Mouse (Mus musculus) MEL-GATA-1-ER (cell line): ENCODE results near the gene Vmn1r217.
"Not testable (repeated sequence)": the region's sequence is repeated elsewhere in the genome, so short reads cannot be mapped to it uniquely, and the experiment has no call there.

Experiments used
- DNase-seq: peaks from one replicate; pipeline ENCODE4 v3.0.0-alpha.2; 2012; ENCODE audit warnings: low read depth; ENCODE audit errors: extremely low read depth

The Vmn1r217 gene

DNA sequence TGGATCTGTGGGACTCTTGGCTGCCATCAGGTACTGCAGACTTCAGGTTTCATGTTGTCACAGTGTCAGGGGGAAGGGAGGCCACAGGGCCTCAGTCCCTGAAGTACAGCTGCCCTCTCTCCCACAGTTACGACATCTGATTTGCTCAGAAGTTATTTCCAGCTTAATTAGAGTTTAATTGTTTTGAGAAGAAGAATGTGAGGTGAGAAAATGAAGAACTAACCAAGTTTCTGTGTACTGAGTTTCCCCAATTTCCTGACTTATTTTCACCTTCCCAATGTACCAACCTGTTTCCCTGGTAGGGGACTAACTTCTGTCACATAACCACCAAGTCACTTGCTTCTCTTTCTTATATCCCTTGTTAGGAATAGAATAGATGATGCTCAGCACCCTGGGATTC lies at the start of gene Vmn1r217:
TSS of gene Vmn1r217 (minus strand) at position 101 of the 400 bp plus-strand sequence.
- not testable (repeated sequence) for DNase-seq

DNA sequence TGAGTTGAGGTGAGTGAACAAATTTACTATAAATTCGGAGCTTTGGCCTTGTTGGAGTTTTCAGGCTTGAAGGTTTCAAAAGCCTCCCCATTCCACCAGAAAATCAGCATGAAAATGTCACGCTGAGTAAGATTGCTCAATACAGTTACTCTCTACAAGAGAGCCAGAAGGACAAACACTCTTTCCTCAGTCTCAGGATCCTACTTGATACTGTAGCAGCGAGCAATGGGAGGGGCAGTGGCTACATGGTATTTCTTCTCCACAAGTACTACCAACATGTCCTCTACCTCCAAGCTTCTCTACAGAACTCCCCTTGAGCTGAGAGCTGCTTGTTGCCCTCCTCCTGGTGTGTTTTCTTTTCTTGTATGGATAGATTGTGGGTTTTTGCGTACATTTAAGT lies 48.4 kb upstream of the Vmn1r217 start:
- not testable (repeated sequence) for DNase-seq

DNA sequence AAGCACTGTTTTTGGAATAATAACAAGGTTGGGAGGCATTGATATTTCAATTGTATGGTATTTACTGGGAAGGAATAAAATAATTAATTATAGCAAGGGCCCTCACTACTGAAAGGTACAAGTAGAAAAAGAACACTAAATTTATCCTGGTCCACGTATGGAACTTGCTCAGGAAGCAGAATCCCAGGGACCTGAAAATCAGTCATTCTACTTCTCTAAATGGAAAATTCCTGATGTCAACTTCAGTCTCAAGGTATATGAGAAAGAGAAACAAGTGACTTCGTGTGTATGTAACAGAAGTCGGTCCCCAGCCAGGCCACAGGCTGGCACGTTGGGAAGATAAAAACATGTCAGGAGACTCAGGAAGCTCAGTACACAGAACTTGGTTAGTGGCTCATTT lies 41.0 kb upstream of the Vmn1r217 start, which contains the start of gene Vmn1r219:
TSS of gene Vmn1r219 (plus strand) at position 301 of the 400 bp plus-strand sequence.
- no peak for DNase-seq

DNA sequence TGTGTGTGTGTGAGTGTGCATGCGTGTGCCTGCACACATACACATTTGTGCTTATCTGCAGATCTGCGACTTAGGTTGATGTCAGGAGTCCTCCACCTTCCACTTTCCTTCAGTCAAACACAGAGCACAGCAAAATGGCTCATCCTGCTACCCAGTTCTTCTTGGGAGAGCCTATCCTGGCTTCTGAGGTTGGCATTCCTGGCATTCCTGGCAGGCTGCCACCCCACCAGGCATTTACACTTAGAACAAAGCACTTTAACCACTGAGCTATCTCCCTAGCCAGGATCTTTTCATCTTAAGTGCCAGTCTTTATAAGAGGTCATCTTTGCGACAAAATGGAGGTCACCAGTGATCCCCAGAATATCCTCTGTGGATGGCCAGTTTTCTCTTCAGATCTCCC lies 39.8 kb upstream of the Vmn1r217 start:
- no peak for DNase-seq

DNA sequence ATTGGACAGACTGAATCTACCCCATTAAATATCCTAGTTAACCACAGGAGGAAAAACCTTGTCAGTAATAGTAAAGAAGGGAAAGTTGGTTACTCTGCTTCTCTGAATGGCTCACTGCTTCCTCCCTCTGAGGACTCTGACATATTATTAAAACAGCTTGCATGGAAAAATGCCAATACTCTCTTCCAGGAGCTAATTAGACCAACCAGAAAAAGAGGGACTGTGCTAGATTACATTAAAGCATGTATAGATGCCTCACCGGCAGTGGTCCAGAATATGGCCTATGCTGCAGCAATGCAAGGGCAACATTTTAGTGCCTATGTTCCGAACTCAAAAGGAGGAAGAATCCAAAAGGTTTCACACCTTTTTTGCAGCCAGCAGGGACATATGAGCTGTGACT lies 20.9 kb upstream of the Vmn1r217 start:
- DNase-seq, result no peak

DNA sequence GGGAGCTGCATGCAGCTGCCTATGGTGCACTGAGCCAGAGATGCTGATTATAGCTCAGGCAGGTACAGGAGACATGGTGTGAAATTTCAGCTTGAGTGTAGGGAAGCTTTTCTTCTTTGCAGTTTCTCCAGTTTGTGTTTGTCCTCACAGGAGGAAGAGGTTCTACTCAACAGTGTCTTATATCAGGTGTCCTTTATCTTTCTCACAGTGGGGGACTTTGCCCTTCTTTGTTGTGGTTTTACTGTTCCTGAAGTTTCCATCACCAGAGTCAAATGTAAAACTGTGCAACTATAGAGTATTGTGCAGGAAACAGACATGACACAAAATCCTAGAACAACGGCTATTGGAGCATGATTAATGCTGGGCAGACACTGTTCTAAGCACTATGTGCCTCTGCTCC lies 15.5 kb upstream of the Vmn1r217 start:
- DNase-seq, result no peak

DNA sequence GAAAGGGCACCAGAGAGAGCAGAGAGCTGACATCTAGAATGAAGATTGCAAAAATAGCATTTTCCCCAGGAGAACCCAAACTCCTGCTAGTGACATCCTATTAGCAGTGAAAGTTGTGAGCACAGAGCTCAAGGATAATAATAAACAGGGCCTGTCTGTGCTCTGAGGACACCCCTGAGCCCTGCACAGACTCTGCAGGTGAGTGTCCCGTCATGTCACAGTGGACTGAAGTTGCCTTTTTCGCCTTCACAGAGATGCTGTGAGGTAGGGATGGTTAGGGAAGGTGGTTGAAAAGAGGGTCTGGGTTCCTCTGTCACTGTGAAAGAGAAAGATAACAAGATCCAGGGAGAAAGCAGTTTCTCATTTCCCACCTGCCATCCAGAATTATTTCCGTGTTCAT lies 15.1 kb upstream of the Vmn1r217 start, which contains the start of gene Vmn1r218:
TSS of gene Vmn1r218 (plus strand) at position 57 of the 400 bp plus-strand sequence.
- no peak for DNase-seq

DNA sequence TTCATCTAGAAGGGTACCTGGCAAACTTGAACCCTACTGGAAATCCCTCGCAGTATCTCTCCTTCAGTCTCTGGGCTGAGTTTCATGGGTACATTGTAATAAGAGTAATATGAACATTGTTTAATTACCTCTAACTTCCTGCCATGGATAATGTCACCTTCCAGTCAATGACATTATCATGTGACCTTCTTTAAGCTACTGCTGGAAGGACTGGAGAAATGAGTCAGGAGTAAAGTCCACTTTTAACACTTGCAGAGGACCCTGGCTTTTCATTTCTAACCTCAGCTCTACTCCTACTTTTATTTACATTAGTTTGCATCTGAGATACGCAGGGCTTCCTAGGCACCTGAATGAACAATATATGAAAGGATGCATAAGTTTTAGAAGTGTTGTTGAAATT lies 2.6 kb upstream of the Vmn1r217 start:
- DNase-seq, result no peak

DNA sequence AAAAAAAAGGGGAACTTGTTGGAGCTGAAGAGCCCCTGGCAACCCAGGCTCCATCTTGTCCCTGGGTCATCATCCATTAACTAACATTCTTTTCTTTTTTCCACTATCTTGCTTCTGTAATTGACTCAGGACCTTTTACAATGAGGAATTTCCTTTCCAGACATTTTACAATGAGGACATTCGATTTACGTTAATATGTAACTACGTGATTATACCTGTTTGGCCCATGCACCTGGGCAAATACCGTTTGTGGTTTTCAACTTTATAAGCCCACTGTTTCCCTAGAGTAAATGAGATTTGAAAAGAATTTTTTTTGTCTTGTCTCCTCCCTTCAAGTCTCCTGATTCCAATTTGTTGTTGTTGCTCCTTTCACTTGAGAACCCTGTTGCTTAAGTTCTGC lies 23.6 kb downstream of the Vmn1r217 start:
- DNase-seq, result no peak

DNA sequence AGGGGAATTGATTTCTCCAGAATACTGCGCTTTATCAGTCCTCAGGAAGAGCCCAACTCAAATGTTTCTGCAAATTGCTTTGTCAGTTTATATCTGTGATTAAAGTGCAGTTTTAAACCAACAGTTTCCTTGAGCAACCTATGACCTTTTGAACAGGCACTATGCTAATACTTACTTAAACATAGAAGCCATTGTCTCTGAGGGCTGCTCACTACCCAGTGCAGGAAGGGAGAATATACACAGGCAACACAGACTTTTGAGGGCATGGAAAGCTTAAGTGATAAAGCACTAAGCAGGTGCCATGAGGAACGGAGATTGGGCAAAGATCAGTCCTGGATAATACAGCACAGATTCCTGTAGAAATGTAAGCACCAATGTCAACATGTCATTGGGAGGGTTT lies 48.7 kb downstream of the Vmn1r217 start:
- DNase-seq, result no peak

DNA sequence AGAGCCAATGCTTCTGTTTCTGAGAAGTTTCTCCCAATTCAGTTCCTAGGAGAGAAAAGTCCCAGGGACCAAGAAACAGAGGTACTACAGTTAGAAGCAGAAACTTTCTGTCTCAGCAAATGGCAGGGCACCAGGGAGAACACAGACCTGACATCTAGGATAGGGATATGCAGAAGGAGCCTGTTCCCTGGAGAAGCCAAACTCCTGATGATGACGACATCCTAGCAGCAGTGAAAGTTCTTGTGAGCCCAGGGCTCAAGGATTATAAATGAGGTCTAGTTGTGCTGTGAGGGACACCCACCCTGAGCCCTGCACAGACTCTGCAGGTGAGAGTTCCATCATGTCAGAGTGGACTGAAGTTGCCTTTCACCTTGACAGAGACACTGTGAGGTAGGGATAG lies 50.3 kb downstream of the Vmn1r217 start, which contains the start of gene Vmn1r215:
TSS of gene Vmn1r215 (plus strand) at position 301 of the 400 bp plus-strand sequence.
- no peak for DNase-seq

DNA sequence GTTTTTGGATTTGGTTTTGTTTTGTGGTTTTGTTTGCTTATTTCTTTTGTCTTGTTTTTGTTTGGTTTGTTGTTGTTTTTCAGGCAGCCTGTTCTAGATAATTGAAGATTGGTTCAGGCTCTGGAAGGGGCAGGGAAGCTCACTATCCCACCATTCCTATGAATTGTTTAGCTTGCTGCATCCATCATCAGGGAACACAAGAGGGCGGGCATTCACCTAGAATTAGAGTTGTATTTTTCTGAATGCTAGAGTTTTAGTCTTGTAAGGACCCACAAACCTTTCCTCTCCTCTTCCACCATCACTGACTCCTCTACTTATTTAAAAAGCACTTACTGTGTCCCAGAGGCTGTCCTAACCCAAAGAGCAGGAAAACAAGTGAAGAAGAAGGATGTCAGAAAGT lies 60.2 kb downstream of the Vmn1r217 start:
- DNase-seq, result no peak
